Mouse (Mus musculus): Measurements from ENCODE around the gene Gm42742.

Gene Gm42742

DNA sequence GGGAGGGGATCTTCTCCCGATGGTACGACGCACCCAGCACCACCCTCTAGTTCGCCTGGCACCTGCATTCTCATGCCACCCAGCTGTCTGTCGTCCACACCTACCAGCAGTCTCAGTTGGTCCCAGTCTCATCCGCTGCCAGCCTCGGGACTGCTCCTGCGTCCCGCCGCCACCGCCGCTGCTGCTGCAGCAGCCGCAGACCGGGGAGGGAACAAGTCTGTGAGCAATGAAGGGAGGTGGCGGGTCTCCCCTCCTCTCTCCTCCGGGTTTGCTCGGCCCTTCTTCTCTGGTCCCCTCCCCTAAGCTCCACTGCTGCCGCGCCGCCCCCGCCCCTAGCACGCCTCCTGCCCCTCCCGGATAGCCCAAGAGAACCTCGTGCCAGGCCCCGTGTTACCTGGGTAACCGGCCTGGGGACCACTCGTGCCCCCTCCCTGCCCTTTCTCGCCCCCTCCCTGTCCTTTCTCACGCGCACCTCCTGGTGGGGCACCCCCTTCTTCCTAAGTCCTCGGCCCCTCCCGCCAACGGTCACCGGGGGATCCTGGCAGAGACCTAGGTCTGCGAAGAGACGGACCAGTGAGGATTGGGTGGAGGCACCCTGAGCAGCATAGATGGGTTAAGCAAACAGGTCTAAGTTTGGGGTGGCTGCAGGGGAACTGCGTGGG is at the start of gene Gm42742, which contains the start of gene Prrt2:
Gm42742 (minus strand) TSS at position 197 of the 662 bp plus-strand sequence.
Prrt2 (minus strand) TSS at position 311 of the 662 bp plus-strand sequence.
- peak; percentile 86 to 90 for DNase-seq (ENCODE audit: low spot score in 2 of 2)

DNA sequence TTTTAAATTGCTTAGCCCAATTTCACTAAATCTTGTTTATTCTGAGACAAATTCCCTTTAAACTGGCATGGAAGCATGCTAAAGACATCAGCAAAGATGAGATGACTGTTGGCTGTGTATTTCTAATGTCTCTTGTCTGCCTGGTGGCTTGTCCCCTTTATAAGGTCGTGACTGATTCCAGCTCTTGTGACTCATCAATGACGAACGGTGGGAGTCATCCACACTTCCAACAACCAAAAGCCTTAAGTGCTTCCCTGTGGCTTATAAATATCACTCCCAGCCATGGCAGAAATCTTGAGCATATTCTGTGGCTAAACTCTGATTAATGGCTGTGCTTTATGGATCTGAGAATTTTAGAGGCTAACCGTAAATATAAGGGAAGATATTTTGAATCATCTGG is 45.4 kb upstream of the Gm42742 start:
- no peak for DNase-seq (ENCODE audit: low spot score in 2 of 2)

DNA sequence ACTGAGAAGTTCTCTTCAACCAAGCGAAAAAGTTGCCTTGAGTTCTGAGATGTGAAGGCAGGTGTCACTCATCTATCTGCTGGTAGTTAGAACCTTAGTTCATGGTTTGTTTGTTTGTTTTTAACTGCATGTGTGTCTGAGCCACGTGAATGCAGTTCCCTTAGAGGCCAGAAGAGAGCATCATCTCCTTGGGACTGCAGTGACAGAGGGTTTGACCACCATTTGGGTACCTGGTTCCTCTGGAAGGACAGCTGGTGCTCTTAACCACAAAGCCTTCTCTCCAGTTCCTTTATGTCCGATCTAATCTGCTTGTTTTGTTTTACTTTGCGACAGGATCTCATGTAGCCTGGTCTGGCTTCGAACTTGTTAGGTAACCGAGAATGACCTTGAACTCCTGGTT is 44.6 kb upstream of the Gm42742 start:
- DNase-seq (ENCODE audit: low spot score in 2 of 2) = no peak

DNA sequence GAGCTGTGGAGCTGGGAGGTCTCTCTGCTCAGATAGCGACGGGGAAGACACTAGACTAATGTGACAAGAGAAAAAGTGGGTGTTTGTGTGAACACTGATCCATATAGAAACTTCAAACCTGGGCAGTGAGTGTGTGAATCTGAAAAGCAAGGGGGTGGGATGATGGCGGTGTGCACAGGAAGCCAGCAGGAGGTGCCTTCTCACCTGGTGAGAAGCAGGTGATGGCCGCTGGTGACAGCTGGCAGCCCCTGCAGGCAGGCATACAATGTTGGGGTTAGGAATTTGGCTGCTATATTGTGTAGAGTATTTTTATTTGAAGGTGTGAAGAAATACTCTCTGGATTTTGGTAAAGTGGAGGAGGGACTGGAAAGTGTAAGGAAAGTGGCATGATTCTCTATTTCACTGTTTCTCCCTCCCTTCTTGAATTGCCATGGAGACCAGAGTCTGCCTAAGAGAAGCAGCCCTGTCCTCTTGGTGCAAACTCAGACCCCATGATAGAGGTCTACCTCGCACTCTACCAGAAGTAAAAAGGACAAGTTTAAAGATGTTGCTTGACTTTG is 34.2 kb upstream of the Gm42742 start:
- no peak for DNase-seq (ENCODE audit: low spot score in 2 of 2)

DNA sequence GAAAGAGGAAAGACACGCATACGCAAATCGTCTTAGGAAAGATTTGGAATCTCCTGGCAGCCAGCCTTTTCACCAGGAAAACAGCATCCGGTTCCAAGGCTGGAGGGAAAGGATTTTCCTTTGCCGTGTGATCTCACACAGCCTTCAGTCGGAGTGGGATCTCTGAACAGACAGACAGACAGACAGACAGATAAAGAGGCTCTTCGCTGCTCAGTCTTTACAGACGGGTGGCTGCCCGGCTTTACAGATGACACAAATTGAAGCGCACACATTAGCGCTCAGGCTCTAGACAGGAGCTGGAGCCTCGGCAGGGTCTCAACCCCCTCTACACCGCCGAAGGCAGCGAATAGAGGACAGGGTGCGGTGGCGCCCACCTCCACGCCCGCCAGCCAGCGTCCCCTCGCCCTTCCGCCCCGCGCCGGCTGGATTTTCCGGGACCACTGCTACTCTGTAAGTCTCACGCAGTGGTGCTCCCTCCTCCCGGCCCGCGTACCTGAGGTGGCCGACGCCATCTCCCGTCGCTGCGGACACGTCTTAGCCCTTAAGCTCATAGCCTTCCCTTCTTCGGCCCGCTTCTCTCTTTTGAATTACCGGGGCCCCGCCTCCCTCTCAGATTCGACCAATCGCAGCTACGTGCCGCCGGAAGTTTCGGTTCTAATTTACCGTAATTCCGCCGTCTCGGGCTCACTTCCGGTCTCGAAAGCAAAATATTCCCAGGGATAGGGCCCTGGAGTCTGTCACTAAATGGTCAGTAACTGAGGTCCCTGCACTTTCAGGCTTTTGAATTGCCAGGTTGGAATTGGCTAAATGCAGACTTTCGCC is 21.2 kb upstream of the Gm42742 start, which contains the start of gene Kif22:
Kif22 (minus strand) TSS at position 621 of the 822 bp plus-strand sequence.
- peak; percentile 93 to 94 for DNase-seq (ENCODE audit: low spot score in 2 of 2)

DNA sequence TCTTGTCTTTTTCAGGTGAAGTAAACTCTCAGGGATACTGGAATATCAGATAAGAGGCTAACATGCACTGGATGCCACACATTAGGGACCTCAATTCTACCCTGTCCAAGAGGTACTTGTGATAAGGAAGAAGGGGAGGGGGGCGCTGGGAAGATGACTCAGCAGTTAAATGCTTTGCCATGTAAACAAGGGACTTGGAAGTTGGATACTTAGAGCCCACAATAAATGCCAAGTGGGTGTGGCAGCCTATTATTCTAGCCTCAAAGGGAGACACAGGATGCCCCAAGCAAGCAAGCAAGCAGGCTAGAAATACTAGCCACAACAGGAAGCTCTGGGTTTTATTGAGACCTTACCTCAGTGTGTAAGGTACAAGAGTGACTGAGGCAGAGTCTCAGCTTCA is 10.3 kb upstream of the Gm42742 start:
- peak in 1 of 2 experiments; percentile 22 for DNase-seq (ENCODE audit: low spot score in 2 of 2)

DNA sequence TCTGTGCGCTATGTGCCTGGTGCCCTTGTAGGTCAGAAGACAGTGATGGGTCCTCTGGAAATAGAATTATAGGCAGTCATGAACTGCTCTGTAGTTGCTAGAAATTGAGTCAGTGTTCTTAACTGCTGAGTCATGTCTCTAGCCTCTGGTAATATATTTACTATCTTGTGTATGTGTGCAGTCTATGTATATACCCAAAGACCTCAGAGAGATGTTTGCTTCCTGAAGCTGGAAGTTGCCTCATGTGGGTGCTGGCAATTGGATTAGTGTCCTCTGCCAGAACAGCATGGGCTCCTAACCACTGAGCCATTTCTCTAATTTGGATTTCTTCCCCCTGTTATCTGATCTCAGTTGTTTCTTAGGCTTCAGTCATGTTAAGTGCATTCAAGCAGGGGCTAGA is 9.3 kb upstream of the Gm42742 start:
- DNase-seq (ENCODE audit: low spot score in 2 of 2) = no peak

DNA sequence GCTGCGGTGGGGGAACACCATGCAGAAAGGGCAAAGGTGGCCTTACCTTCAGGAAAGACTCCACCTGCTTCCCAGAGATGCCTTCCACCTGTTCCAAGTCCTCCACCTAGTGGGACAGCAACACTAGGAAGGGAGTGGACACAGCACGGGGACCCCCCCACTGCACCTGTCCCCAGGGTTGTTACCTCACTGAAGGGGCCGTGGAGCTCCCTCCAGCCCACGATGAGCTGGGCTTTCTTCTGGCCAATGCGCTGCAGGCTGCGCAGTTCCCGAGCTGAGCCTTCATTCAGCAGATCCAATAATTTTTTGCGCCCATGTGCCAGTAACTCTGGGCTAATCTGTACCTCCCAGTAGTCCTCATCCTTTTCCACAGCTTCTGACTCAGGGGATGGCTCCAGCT is 7.0 kb upstream of the Gm42742 start:
- DNase-seq (ENCODE audit: low spot score in 2 of 2) = peak in 1 of 2 experiments; percentile 56

DNA sequence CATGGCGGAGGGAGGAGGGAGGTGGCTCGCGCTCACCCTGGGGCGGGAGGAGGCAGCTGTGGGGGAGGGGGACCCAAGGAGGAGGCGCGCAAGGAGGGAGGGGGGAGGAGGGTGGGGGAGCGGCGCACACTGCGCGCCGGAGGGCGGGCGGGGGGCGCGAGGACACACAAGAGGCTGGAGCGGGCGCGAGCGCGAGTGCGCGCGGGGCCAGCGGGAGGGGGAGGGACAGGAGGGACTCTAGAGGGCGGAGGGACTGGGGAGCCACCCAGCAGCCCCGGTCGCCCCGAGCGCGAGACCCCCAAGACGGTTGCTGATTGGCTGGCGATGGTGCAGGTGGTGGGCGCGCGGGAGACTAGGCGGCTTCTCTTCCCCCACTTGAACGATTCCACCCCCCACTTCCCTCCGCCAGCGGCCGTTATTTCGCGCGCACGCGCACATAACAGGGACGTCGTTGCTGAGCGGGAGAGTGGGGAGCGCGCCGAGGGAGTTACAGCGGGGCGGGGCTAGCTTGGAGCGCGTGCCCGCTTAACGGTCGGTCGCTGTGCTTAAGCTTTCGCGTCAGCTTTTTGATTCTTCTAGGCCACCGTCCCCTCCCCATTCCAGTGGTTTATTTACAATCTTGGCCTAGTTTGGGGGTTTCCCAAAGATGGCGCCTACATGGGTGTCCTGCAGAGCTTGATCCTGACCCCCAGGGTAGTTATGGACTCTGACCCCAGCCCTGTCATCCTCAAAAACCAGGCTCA is 6.3 kb upstream of the Gm42742 start, which contains the start of gene Maz:
Maz (minus strand) TSS at position 54 of the 743 bp plus-strand sequence.
- peak; percentile 100 for DNase-seq (ENCODE audit: low spot score in 2 of 2)

DNA sequence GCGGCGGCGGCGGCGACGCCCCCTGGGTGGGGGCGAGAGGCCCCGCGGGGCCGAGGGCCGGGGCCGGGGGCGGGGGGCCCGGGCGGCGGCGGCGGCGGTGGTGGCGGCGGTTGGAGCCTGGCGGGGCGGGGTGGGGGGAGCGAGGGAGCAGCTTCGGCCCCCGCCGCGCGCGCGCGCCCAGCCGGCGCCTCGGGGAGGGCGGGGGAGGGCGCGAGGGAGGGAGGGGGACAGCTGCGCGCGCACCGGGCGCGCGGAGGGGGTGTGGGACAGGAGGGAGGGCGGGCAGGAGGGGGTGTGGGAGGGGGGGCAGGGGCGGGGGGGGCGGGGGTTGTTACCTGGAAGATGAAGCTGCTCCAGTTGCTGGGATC is 5.7 kb upstream of the Gm42742 start:
- no peak for DNase-seq (ENCODE audit: low spot score in 2 of 2)

DNA sequence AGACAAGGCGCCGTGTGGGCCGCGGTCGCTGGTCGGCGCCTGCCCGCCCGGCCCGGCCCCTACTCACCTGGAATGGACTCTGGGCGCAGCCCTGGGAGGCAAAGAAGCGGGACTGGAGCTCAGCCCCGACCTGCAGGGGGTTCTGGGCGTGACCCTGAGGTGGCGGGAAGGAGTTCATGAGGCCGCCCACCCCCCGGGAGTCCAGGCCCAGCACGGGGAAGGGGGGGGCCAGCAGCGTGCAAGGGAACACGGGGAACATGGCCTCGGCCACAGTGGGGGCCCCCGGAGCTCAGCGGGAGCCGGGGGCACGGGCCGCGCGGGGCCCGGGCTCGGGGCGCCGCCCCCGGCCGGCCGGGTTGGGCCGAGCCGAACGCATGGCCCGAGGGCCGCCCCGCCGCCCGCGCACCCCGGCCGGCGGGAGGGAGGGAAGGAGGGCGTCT is 5.3 kb upstream of the Gm42742 start:
- peak; percentile 75 to 78 for DNase-seq (ENCODE audit: low spot score in 2 of 2)

DNA sequence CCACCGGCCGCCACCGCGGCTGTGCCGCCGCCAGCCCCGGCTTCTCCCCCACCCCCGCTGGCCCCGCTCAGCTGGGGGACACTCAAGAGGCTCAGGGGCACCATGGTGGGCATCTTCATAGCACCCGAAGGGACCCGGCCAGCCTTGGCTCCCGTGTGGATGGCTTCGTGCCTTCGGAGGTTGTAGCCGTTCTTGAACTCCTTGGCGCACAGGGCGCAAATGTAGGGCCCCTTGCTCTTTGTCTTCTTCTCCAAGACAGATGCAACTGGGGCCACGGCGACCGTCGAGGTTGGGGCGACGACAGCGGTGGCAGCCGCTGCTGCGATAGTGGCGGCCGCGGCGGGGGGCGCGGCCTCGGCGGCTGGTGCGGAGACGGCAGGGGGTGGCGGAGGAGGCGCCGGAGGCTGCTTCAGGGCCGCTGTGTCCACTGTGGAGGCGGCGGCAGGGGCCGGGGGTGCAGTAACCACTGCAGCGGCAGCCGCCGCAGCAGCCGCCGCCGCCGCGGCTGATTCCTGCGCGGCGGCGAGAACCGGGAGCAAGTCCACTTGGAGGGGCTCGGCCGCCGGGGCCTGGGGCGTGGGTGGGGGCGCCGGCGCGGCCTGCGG is 4.8 kb upstream of the Gm42742 start:
- peak; percentile 57 to 66 for DNase-seq (ENCODE audit: low spot score in 2 of 2)

DNA sequence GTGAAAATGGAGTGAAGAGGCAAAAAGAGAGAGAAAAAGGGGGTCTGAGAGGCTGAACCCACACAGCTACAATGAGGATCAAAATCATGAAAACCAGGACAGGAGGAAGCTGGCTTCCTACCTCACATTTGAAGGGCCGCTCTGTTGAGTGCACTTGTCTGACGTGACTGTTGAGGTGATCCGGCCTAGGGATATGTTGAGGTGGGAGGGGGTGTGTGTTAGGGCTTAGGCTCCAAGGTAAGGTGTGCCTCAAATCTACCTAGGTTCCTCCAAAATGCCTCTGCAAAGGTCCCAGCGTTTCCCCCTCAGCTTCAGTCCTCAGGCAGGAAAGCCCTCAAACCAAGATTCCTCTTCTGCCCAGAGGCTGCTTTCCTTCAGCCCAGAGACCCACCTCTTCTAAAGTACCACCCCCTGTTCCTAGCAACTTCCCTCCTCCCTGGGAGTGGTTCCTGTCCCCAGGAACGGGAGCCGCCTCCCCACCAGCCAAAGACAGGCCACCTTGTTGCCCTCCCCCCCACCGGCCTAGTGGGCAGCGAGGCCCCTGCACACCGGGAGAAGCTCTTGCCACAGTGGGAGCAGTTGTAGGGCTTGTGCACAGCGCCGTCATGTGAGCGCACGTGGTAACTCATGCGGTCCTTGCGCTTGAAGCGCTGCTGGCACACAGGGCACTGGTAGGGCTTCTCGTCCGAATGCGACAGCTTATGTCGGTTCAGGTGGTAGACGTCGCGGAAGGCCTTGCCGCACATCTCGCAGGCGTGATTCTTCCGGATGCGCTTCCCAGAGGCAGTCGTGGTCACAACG is 4.1 kb upstream of the Gm42742 start:
- peak; percentile 87 to 91 for DNase-seq (ENCODE audit: low spot score in 2 of 2)

DNA sequence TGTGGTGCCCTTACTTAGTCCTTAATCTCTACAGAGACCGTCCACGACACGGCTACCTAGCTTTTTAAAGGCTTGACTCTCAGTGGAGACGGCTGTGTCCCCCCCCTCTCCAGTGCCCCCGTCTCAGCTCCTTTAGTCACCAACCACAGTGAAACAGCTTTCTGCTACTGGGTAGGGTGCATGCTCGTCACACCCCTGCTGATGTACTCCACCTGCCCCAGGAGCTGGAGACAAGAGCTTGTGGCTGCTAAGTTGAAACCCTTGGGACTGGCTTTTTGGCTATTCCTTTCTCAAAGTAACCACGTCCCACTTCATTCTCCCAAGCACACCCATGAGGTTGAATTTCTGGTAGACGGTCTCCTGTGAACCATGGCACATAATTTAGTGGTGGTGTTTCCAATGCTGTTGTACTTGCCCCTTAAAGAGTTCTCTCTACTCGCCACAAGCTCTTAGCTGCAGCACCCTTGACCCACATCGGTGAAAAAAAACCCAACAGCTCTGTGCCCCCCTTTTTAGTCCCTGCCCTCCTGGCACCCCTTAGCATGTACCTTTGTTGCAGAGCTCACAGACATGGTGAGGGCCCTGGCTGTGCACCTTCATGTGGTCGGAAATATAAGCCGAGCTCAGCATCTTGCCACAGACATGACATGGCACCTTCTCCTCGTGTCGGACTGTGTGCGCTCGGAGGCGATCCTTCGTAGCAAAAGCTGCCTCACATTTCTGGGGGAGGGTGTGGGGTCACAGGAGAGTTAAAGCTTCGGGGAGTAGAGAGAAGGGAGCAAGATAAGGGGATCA is 3.2 kb upstream of the Gm42742 start:
- peak in 1 of 2 experiments; percentile 51 for DNase-seq (ENCODE audit: low spot score in 2 of 2)

DNA sequence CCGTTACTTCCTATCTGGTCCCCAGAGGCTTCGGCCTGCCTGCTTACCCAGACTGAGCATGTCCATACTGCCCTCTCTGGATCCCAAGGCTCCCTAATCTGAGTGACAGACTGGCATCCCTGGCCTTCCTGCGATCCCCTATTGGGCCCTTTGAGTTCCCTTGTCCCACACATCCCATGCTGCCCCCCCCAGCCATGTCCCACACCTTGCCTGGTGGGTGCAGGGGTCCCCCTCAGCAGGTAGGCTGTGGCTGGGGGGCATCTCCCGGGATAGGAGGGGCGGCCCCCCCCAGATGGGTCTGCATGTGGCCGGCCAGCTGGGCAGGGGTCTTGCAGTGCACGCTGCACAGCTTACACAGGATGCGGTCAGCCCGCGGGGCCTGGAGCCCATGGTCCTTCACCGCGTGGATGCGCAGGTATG is 2.4 kb upstream of the Gm42742 start:
- DNase-seq (ENCODE audit: low spot score in 2 of 2) = peak in 1 of 2 experiments; percentile 56

DNA sequence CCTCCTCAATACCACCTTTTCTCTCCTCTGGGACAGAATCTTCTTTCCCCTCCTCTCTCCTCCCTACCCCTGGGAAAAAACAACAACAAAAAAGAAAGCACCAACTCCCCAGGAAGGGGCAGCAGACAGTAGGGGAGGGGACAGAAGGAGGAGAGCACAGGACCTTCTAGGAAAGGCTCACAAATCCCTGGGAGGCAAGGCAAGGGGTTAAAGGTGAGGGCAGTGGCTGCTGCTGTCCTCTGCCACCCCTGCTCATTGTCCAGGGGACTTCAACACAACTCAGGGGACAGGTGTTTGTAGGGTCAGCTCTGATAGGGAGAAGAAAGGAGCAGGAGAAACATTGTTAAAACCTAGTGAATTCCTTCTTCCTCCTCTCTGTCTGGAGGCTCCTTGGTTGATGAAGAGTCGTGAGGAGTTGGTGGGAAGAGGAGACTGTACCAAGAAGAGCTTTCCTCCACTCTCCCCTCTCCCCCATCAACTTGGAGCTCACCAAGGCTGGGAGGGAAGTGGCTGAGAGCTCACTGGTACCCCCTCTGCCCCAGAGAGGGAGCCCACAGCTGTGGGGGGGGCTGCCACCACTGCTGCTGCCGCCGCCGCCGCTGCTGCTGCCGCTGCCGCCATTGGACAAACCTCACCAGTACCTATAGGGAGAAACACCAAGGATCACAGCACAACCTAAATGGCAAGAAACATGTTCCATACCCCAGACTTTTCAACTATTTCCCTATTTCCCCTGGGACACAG is 1.8 kb upstream of the Gm42742 start:
- no peak for DNase-seq (ENCODE audit: low spot score in 2 of 2)

DNA sequence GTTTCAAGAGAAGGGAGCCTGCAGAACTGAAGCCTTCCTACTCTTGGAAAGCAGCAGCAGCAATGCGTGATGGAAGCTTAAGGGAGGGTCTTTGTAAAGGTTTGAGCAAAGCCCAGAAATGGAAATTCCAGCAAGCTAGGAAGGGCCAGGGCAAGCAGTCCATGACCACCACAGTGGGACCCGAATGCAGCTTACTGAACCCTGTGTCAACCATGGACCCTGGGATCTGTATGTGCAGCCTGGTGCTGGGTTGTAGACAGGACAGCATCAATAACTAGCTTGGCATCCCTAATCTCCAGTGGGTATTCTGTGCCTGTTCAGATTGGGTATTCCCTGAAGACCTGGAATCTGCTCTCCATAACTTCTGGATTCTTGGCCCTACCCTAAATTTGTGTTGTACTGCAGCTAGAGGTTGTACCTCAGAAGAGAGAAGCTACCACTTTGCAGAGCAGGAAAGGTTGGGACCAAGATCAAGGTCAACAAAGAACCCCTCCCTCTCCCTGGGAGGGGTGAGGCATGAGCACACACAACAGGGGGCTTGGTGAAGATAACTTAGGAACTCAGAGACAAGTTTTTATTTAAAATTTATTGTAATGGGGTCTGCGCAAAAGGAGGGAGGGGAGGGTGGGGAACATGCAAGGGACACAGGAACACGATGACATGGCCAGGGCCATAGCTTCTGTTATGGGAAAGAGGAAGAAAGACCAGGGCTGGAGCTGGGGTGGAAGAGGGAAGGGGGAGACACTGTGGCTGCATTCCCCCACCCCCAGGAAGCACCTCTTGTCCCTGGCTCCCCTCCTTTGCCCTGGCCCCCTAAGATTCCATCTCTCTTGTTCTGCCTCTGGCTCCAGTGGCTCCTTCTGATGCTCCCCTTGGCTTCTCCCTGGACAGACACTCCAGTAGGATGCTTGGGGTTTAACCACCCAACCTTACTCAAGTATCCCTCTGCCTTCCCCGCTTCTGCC is 948 bp upstream of the Gm42742 start:
- DNase-seq (ENCODE audit: low spot score in 2 of 2) = peak in 1 of 2 experiments; percentile 56

DNA sequence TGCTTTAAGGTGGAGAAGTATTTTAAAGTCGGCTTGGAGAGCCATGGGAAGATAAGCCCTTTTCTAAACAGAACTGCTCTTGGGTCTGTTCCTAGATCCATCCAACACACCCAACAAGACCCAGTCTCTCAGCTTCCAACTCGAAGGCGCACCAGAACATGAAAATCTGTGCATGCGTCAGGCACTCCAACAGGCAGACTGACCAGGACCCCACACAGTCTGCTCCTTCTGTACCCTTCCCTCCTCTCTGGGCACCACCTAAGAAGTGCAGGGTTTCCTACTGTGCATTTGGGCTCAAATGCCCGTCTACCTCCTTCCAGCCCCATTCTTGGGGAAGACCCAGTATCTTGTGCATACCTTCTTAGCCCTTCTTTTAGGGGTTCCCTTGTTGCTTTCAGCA is 406 bp downstream of the Gm42742 start:
- peak in 1 of 2 experiments; percentile 49 for DNase-seq (ENCODE audit: low spot score in 2 of 2)
